Mouse (Mus musculus) olfactory bulb, adult 2 months (tissue): Measurements from ENCODE around the gene Sorcs1. TPM values are rescaled to one million over a fixed set of nuclear protein-coding genes. Genes with fewer than 3 reads are reported as not detected.

Experiments used
- H3K27ac ChIP-seq: fragments of 200-500 bp; 2 replicates; pipeline ENCODE4 v1.5.1; 2012; ENCODE audit warnings: low read depth, low read length; ENCODE audit not compliant: insufficient read depth
- H3K4me1 ChIP-seq: fragments of 200-500 bp; 2 replicates; pipeline ENCODE4 v1.6.1; 2012; ENCODE audit warnings: low read length; ENCODE audit not compliant: control insufficient read depth, insufficient read depth
- H3K4me3 ChIP-seq: fragments of 200-500 bp; 2 replicates; pipeline ENCODE4 v1.5.1; 2012; ENCODE audit warnings: mild to moderate bottlenecking, low read depth, low read length, moderate library complexity; ENCODE audit not compliant: insufficient read depth
- CTCF ChIP-seq: fragments of 200-500 bp; IDR thresholded peaks from 2 replicates; pipeline ENCODE4 v1.5.1; 2012; ENCODE audit warnings: low read depth, mild to moderate bottlenecking, low read length, moderate library complexity; ENCODE audit not compliant: insufficient read depth
- POLR2A ChIP-seq: fragments of 200-500 bp; IDR thresholded peaks from 2 replicates; pipeline ENCODE4 v1.6.1; 2012; ENCODE audit warnings: mild to moderate bottlenecking, low read depth, low read length, moderate library complexity; ENCODE audit not compliant: insufficient read depth
- WGBS: fragments of 180-500 bp; shearing (Covaris S2); methylation state at CpG from one replicate; pipeline ENCODE4 v1.1.7; 2018; 5-methylcytosine and 5-hydroxymethylcytosine counted together
- polyA plus RNA-seq: library from polyadenylated mRNA; stranded (reverse); fragments of >200 nt; gene quantifications from 2 replicates; pipeline ENCODE4 v1.2.4, GENCODE M21; 2012; ENCODE audit warnings: low replicate concordance; ENCODE audit not compliant: missing spikeins, insufficient read depth, insufficient read length

Gene Sorcs1
- polyA plus RNA-seq, 1 experiment: not detected

GRCm38 (mm10) chr19:50214466-50215228 is 463.8 kb downstream of the Sorcs1 start:
- WGBS: 47% methylated on average over 7 of the region's 7 CpGs
- H3K27ac ChIP-seq: no peak overlapping the region
- TF ChIP-seq CTCF (no peak), POLR2A (no peak)
- H3K4me3 ChIP-seq: no peak overlapping the region
- no peaks in the 10 kb centered on the region; the same call in 1 of the 2 replicates for H3K4me1 ChIP-seq

- Histone ChIP-seq H3K4me1 (no peaks in the 10 kb centered on the region; the same call in 1 of the 2 replicates), H3K27ac (no peak overlapping the region), H3K4me3 (no peak overlapping the region)
- WGBS: 61% methylated on average over 7 of the region's 7 CpGs
- TF ChIP-seq POLR2A (no peak), CTCF (no peak)
Observed at GRCm38 (mm10) chr19:50210456-50210855, 468.0 kb downstream of the Sorcs1 start.

- 84% methylated on average over 6 of the region's 6 CpGs for WGBS
- Histone ChIP-seq H3K4me3 (no peak overlapping the region), H3K27ac (no peak overlapping the region), H3K4me1 (no peaks in the 10 kb centered on the region)
- TF ChIP-seq CTCF: no peak
- TF ChIP-seq POLR2A: no peak
Observed at GRCm38 (mm10) chr19:50204341-50204740, 474.1 kb downstream of the Sorcs1 start.

- no peak for TF ChIP-seq POLR2A
- TF ChIP-seq CTCF: no peak
- Histone ChIP-seq H3K27ac (no peak overlapping the region), H3K4me1 (no peaks in the 10 kb centered on the region), H3K4me3 (no peak overlapping the region)
- WGBS: 88% methylated on average over 1 of the region's 1 CpGs
Observed at GRCm38 (mm10) chr19:50196592-50196991, 481.9 kb downstream of the Sorcs1 start.

GRCm38 (mm10) chr19:50185769-50186715 is 492.4 kb downstream of the Sorcs1 start:
- TF ChIP-seq CTCF (no peak), POLR2A (no peak)
- WGBS: 70% methylated on average over 10 of the region's 10 CpGs

GRCm38 (mm10) chr19:50184901-50185623 is 493.4 kb downstream of the Sorcs1 start:
- H3K4me3 ChIP-seq: no peak overlapping the region
- 48% methylated on average over 21 of the region's 21 CpGs for WGBS
- H3K27ac ChIP-seq: no peak overlapping the region
- peaks cover 3% of the 10 kb centered on the region for H3K4me1 ChIP-seq
- TF ChIP-seq POLR2A (no peak), CTCF (no peak)

More at GRCm38 (mm10) chr19:50185769-50186715, 492.4 kb downstream of the Sorcs1 start:
- H3K4me3 ChIP-seq: no peak overlapping the region
- H3K27ac ChIP-seq: no peak overlapping the region
- H3K4me1 ChIP-seq: peaks cover 3% of the 10 kb centered on the region

GRCm38 (mm10) chr19:50178851-50179250 is 499.6 kb downstream of the Sorcs1 start:
- H3K4me1 ChIP-seq: peaks cover 3% of the 10 kb centered on the region
- TF ChIP-seq CTCF (no peak), POLR2A (no peak)
- 86% methylated on average over 4 of the region's 4 CpGs for WGBS
- no peak overlapping the region for H3K27ac ChIP-seq
- H3K4me3 ChIP-seq: no peak overlapping the region

- 88% methylated on average over 4 of the region's 4 CpGs for WGBS
- no peak for TF ChIP-seq POLR2A
- no peak for TF ChIP-seq CTCF
Observed at GRCm38 (mm10) chr19:50178151-50178550, 500.3 kb downstream of the Sorcs1 start.

GRCm38 (mm10) chr19:50171849-50172248 is 506.6 kb downstream of the Sorcs1 start:
- TF ChIP-seq CTCF (no peak), POLR2A (no peak)
- Histone ChIP-seq H3K27ac (no peak overlapping the region), H3K4me1 (peaks cover 3% of the 10 kb centered on the region), H3K4me3 (no peak overlapping the region)
- WGBS: 78% methylated on average over 4 of the region's 4 CpGs

More at GRCm38 (mm10) chr19:50178151-50178550, 500.3 kb downstream of the Sorcs1 start:
- Histone ChIP-seq H3K4me3 (no peak overlapping the region), H3K27ac (no peak overlapping the region), H3K4me1 (peaks cover 3% of the 10 kb centered on the region)
